Mouse (Mus musculus): ENCODE data around the gene Tom1l2. TPM values are rescaled to one million over a fixed set of nuclear protein-coding genes. Genes with fewer than 3 reads are reported as not detected.

Gene Tom1l2
- polyA plus RNA-seq, 1 experiment = 82.1 TPM

- TF ChIP-seq POLR2A (IDR thresholded peaks at IDR 0.05; ENCODE audit: borderline replicate concordance, extremely low read depth, insufficient read depth, insufficient read length, poor library complexity, severe bottlenecking) (no peak), CTCF (IDR thresholded peaks at IDR 0.05; ENCODE audit: borderline replicate concordance, extremely low read depth, insufficient read depth, insufficient read length) (no peak)
- no peak for DNase-seq (ENCODE audit: low read depth)
These were observed 73.2 kb downstream of the Tom1l2 start for GRCm38 (mm10) chr11:60279483-60279882.

- no peak for DNase-seq (ENCODE audit: low read depth)
- TF ChIP-seq CTCF (IDR thresholded peaks at IDR 0.05; ENCODE audit: borderline replicate concordance, extremely low read depth, insufficient read depth, insufficient read length) = no peak
- TF ChIP-seq POLR2A (IDR thresholded peaks at IDR 0.05; ENCODE audit: borderline replicate concordance, extremely low read depth, insufficient read depth, insufficient read length, poor library complexity, severe bottlenecking) = no peak
These were observed 74.9 kb downstream of the Tom1l2 start for GRCm38 (mm10) chr11:60277771-60278170.

GRCm38 (mm10) chr11:60277164-60277740 is 75.5 kb downstream of the Tom1l2 start:
- DNase-seq (ENCODE audit: low read depth) = peak; percentile 49
- TF ChIP-seq CTCF (IDR thresholded peaks at IDR 0.05; ENCODE audit: borderline replicate concordance, extremely low read depth, insufficient read depth, insufficient read length) (no peak), POLR2A (IDR thresholded peaks at IDR 0.05; ENCODE audit: borderline replicate concordance, extremely low read depth, insufficient read depth, insufficient read length, poor library complexity, severe bottlenecking) (no peak)

GRCm38 (mm10) chr11:60276408-60277093 is 76.2 kb downstream of the Tom1l2 start:
- no peak for TF ChIP-seq CTCF (IDR thresholded peaks at IDR 0.05; ENCODE audit: borderline replicate concordance, extremely low read depth, insufficient read depth, insufficient read length)
- TF ChIP-seq POLR2A (IDR thresholded peaks at IDR 0.05; ENCODE audit: borderline replicate concordance, extremely low read depth, insufficient read depth, insufficient read length, poor library complexity, severe bottlenecking) = no peak
- no peak for DNase-seq (ENCODE audit: low read depth)

- DNase-seq (ENCODE audit: low read depth) = peak; percentile 55
- no peak for TF ChIP-seq POLR2A (IDR thresholded peaks at IDR 0.05; ENCODE audit: borderline replicate concordance, extremely low read depth, insufficient read depth, insufficient read length, poor library complexity, severe bottlenecking)
- no peak for TF ChIP-seq CTCF (IDR thresholded peaks at IDR 0.05; ENCODE audit: borderline replicate concordance, extremely low read depth, insufficient read depth, insufficient read length)
These were observed 79.4 kb downstream of the Tom1l2 start for GRCm38 (mm10) chr11:60273273-60273805.

DNA sequence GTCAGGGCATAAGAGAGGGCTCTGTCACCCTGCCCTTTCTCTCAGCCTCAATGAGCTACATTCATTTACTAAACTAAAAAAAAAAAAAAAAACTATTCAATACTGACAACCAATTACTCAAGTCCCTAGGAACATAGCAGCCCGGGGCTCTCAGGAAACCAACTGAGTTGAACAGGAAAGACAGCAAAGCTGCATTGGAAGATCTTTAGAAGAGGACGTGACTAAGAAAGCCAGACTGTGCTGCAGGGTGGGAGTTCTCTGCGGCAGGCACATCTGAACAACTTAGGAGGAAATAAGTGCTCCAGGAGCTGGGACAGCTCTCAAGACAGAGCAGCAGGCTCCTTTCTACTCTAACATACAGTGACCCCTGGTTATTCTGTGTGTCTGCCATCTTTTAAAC is 84.1 kb downstream of the Tom1l2 start:
- no peak for DNase-seq (ENCODE audit: low read depth)
- TF ChIP-seq POLR2A (IDR thresholded peaks at IDR 0.05; ENCODE audit: borderline replicate concordance, extremely low read depth, insufficient read depth, insufficient read length, poor library complexity, severe bottlenecking) (no peak), CTCF (IDR thresholded peaks at IDR 0.05; ENCODE audit: borderline replicate concordance, extremely low read depth, insufficient read depth, insufficient read length) (no peak)

GRCm38 (mm10) chr11:60265271-60265985 is 87.3 kb downstream of the Tom1l2 start:
- no peak for DNase-seq (ENCODE audit: low read depth)
- no peak for TF ChIP-seq CTCF (IDR thresholded peaks at IDR 0.05; ENCODE audit: borderline replicate concordance, extremely low read depth, insufficient read depth, insufficient read length)

GRCm38 (mm10) chr11:60264651-60265050 is 88.1 kb downstream of the Tom1l2 start:
- TF ChIP-seq CTCF (IDR thresholded peaks at IDR 0.05; ENCODE audit: borderline replicate concordance, extremely low read depth, insufficient read depth, insufficient read length) (no peak), POLR2A (IDR thresholded peaks at IDR 0.05; ENCODE audit: borderline replicate concordance, extremely low read depth, insufficient read depth, insufficient read length, poor library complexity, severe bottlenecking) (no peak)
- DNase-seq (ENCODE audit: low read depth) = peak; percentile 72

GRCm38 (mm10) chr11:60262396-60262795 is 90.3 kb downstream of the Tom1l2 start:
- no peak for TF ChIP-seq CTCF (IDR thresholded peaks at IDR 0.05; ENCODE audit: borderline replicate concordance, extremely low read depth, insufficient read depth, insufficient read length)
- no peak for TF ChIP-seq POLR2A (IDR thresholded peaks at IDR 0.05; ENCODE audit: borderline replicate concordance, extremely low read depth, insufficient read depth, insufficient read length, poor library complexity, severe bottlenecking)
- peak; percentile 64 for DNase-seq (ENCODE audit: low read depth)

- no peak for TF ChIP-seq CTCF (IDR thresholded peaks at IDR 0.05; ENCODE audit: borderline replicate concordance, extremely low read depth, insufficient read depth, insufficient read length)
- no peak for TF ChIP-seq POLR2A (IDR thresholded peaks at IDR 0.05; ENCODE audit: borderline replicate concordance, extremely low read depth, insufficient read depth, insufficient read length, poor library complexity, severe bottlenecking)
- no peak for DNase-seq (ENCODE audit: low read depth)
These were observed 92.0 kb downstream of the Tom1l2 start for GRCm38 (mm10) chr11:60260743-60261142.

GRCm38 (mm10) chr11:60257696-60258095 is 95.0 kb downstream of the Tom1l2 start:
- DNase-seq (ENCODE audit: low read depth) = no peak
- no peak for TF ChIP-seq CTCF (IDR thresholded peaks at IDR 0.05; ENCODE audit: borderline replicate concordance, extremely low read depth, insufficient read depth, insufficient read length)
- TF ChIP-seq POLR2A (IDR thresholded peaks at IDR 0.05; ENCODE audit: borderline replicate concordance, extremely low read depth, insufficient read depth, insufficient read length, poor library complexity, severe bottlenecking) = no peak

Data from brain, embryonic 14.5 days (tissue).